Mouse (Mus musculus): ENCODE measurements around the gene A230050P20Rik. TPM values are rescaled to one million over a fixed set of nuclear protein-coding genes. Genes with fewer than 3 reads are reported as not detected.
A peak's percentile ranks its signal among the peaks of the same experiment; 100 is the strongest.
"Not testable (repeated sequence)": the region's sequence is repeated elsewhere in the genome, so short reads cannot be mapped to it uniquely, and the experiment has no call there.

The A230050P20Rik gene
- polyA plus RNA-seq, 1 experiment from 2014 or later, result 5.4 TPM

DNA sequence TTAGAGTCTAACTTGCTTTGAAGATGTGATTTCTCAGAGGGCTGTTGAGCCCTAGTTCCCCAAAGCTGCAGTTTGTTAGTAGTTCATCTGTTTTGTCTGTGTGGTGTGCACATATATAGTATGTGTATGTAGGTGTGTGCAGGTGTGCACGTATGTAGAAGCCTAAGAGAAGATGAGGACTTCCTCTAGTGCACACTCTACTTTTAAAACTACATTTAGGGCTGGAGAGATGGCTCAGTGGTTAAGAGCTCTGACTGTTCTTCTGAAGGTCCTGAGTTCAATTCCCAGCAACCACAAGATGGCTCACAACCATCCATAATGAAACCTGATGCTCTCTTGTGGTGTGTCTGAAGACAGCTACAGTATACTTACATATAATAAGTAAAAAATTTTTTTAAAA, 33.6 kb upstream of the A230050P20Rik start:
- 69% methylated on average over 1 of the region's 1 CpGs for WGBS (ENCODE audit: insufficient replicate concordance)
- DNase-seq (no peak), ATAC-seq (no peak)
- Histone ChIP-seq H3K36me3 (replicated peaks; ENCODE audit: insufficient read depth, low read length) (no peaks in the 10 kb centered on the region), H3K4me2 (ENCODE audit: low read depth, low read length) (no peak overlapping the region), H3K27me3 (ENCODE audit: insufficient read depth, low read length) (0 out of 2 replicates have a peak, but pooled peaks cover 2% of the 10 kb centered on the region), H3K4me3 (ENCODE audit: low read depth, low read length) (no peak overlapping the region), H3K4me1 (ENCODE audit: insufficient read depth) (no peaks in the 10 kb centered on the region), H3K9ac (replicated peaks) (no peak overlapping the region), H3K9me3 (ENCODE audit: low read length) (no peaks in the 10 kb centered on the region), H3K27ac (ENCODE audit: low read depth) (no peak overlapping the region)
- no peak for TF ChIP-seq CTCF (IDR thresholded peaks at IDR 0.05; ENCODE audit: low read depth)
- no peak for TF ChIP-seq EP300 (IDR thresholded peaks at IDR 0.05; ENCODE audit: low read depth)

DNA sequence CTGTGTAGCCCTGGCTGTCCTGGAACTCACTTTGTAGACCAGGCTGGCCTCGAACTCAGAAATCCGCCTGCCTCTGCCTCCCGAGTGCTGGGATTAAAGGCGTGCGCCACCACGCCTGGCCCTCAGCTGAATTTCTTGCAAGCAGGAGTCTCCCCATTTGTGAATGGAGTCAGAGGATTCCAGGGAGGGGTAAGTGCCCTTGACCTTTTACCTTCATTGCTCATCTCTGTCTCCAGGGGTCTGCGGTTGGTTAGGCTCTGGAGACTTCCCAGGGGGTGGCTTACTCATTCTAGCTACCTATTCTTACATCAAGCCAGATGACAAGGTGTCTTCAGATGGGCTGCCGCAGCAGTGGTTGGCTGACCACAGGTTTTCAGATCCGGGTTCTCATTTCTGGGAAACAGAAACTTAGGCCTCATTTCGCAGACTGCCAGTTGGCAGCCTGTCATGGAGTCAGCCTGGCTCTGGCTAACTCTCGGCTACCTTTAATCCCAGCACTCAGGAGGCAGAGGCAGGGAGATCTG, 32.9 kb upstream of the A230050P20Rik start:
- WGBS (ENCODE audit: insufficient replicate concordance), result 75% methylated on average over 10 of the region's 11 CpGs

DNA sequence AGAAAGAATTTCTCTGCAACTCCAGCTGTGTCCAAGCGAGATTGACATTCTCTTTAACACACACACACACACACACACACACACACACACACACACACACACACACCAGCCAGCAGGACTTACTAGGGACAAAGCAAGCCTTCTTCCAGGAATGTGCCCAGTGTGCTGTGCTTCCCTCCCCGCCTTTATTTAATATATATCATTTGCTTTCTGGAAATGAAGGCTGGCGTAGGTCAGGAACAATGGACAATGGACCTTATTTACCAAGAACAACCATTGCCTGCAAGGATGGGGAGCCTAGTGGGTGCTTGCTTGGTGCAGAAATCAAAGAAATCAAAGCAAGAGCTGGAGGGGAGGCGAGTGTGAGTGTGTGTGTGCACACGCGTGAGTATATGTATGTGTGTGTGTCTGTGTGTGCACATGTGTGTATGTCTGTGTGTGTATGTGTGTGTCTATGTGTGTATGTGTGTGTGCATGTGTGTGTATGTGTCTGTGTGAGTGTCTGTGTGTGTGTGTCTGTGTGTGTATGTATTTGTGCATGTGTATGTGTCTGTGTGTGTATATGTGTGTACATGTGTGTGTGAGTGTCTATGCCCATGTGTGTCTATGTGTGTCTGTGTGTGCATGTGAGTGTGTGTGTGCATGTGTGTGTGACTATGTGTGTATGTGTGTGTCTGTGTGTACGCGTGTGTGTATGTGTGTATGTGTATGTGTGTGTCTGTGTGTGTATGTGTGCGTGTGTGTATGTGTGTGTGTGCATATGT, 31.1 kb upstream of the A230050P20Rik start:
- no peak for ATAC-seq
- Histone ChIP-seq H3K9me3 (ENCODE audit: low read length) (no peaks in the 10 kb centered on the region), H3K4me2 (ENCODE audit: low read depth, low read length) (no peak overlapping the region), H3K4me1 (ENCODE audit: insufficient read depth) (no peaks in the 10 kb centered on the region), H3K27ac (ENCODE audit: low read depth) (no peak overlapping the region), H3K4me3 (ENCODE audit: low read depth, low read length) (no peak overlapping the region), H3K9ac (replicated peaks) (no peak overlapping the region), H3K36me3 (replicated peaks; ENCODE audit: insufficient read depth, low read length) (no peaks in the 10 kb centered on the region), H3K27me3 (ENCODE audit: insufficient read depth, low read length) (no peaks in the 10 kb centered on the region)
- 74% methylated on average over 7 of the region's 9 CpGs for WGBS (ENCODE audit: insufficient replicate concordance)
- DNase-seq, result no peak
- no peak for TF ChIP-seq CTCF (IDR thresholded peaks at IDR 0.05; ENCODE audit: low read depth)
- no peak for TF ChIP-seq EP300 (IDR thresholded peaks at IDR 0.05; ENCODE audit: low read depth)

More for the DNA sequence above, 32.9 kb upstream of the A230050P20Rik start:
- not testable (repeated sequence) for H3K4me3 ChIP-seq (ENCODE audit: low read depth, low read length); H3K9ac ChIP-seq (replicated peaks); H3K4me2 ChIP-seq (ENCODE audit: low read depth, low read length); ATAC-seq; H3K9me3 ChIP-seq (ENCODE audit: low read length); H3K27me3 ChIP-seq (ENCODE audit: insufficient read depth, low read length); H3K36me3 ChIP-seq (replicated peaks; ENCODE audit: insufficient read depth, low read length); H3K27ac ChIP-seq (ENCODE audit: low read depth); H3K4me1 ChIP-seq (ENCODE audit: insufficient read depth); DNase-seq

DNA sequence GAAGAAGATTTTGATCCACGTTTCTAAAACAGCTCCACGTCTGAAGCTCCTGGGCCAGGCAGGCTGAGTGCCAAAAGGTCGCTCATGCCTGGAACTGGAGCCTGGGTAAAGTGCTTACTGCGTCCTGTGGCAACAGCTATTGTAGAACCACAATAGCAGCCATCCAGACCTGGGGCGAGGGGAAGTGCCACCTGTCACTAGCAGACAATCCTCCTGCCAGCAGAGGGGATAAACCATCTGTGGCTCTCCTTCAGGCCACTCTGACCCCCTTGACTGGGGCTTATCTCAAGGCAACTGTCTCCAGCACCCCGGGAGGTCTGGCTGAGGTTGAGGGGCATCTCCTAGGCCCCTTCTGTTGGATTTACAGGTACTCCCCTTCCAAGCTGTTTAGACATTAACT, 29.5 kb upstream of the A230050P20Rik start:
- 52% methylated on average over 6 of the region's 6 CpGs for WGBS (ENCODE audit: insufficient replicate concordance)
- TF ChIP-seq EP300 (IDR thresholded peaks at IDR 0.05; ENCODE audit: low read depth) (no peak), CTCF (IDR thresholded peaks at IDR 0.05; ENCODE audit: low read depth) (no peak)
- Histone ChIP-seq H3K27ac (ENCODE audit: low read depth) (no peak overlapping the region), H3K9ac (replicated peaks) (no peak overlapping the region), H3K4me1 (ENCODE audit: insufficient read depth) (no peaks in the 10 kb centered on the region), H3K36me3 (replicated peaks; ENCODE audit: insufficient read depth, low read length) (no peaks in the 10 kb centered on the region), H3K4me3 (ENCODE audit: low read depth, low read length) (no peak overlapping the region), H3K9me3 (ENCODE audit: low read length) (no peaks in the 10 kb centered on the region), H3K27me3 (ENCODE audit: insufficient read depth, low read length) (no peaks in the 10 kb centered on the region), H3K4me2 (ENCODE audit: low read depth, low read length) (no peak overlapping the region)
- no peak for DNase-seq
- no peak for ATAC-seq

DNA sequence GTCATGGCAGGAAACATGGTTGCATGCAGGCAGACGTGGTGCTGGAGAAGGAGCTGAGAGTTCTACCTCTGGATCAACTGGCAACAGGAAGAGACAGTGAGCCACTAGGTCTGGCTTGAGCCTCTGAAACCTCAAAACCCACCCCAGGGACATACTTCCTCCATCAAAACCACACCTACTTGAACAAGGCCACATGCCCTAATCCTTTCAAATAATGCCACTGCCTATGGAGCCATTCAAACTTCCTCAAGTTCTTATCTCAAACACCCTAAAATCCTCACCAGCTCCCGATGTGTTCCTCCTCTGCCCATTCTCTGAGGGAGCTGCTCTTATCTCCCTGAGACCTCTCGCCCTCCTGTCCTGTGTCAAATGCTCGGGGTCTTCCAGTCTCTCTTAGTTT, 26.2 kb upstream of the A230050P20Rik start:
- H3K4me2 ChIP-seq (ENCODE audit: low read depth, low read length), result no peak overlapping the region
- no peaks in the 10 kb centered on the region for H3K27me3 ChIP-seq (ENCODE audit: insufficient read depth, low read length)
- no peak overlapping the region for H3K27ac ChIP-seq (ENCODE audit: low read depth)
- no peak overlapping the region for H3K9ac ChIP-seq (replicated peaks)
- H3K4me1 ChIP-seq (ENCODE audit: insufficient read depth), result no peaks in the 10 kb centered on the region
- TF ChIP-seq EP300 (IDR thresholded peaks at IDR 0.05; ENCODE audit: low read depth) (no peak), CTCF (IDR thresholded peaks at IDR 0.05; ENCODE audit: low read depth) (no peak)
- DNase-seq (no peak), ATAC-seq (no peak)
- no peak overlapping the region for H3K4me3 ChIP-seq (ENCODE audit: low read depth, low read length)
- no peaks in the 10 kb centered on the region for H3K9me3 ChIP-seq (ENCODE audit: low read length)
- 24% methylated on average over 4 of the region's 4 CpGs for WGBS (ENCODE audit: insufficient replicate concordance)
- no peaks in the 10 kb centered on the region for H3K36me3 ChIP-seq (replicated peaks; ENCODE audit: insufficient read depth, low read length)

DNA sequence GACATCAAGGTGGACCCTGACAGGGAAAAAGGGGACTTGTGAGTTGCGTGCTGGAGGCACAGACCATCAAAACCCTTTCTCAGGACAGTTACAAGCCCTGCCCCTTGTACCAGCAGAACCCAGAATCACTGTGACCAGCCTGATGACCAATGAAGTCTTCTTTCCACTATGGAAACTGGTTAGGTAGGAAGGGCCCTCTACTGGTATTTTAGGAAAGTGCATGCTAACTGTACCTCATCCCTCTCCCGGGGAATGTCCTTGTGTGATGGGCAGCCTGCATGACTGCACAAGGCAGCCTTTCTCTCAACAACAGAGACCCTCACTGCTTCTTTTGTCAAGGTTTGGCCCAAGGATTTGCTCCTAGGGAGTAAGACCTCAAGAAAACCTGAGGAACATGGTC, 25.8 kb upstream of the A230050P20Rik start:
- Histone ChIP-seq H3K9me3 (ENCODE audit: low read length) (no peaks in the 10 kb centered on the region), H3K9ac (replicated peaks) (no peak overlapping the region), H3K4me1 (ENCODE audit: insufficient read depth) (no peaks in the 10 kb centered on the region), H3K4me2 (ENCODE audit: low read depth, low read length) (no peak overlapping the region), H3K36me3 (replicated peaks; ENCODE audit: insufficient read depth, low read length) (no peaks in the 10 kb centered on the region), H3K4me3 (ENCODE audit: low read depth, low read length) (no peak overlapping the region), H3K27me3 (ENCODE audit: insufficient read depth, low read length) (no peaks in the 10 kb centered on the region), H3K27ac (ENCODE audit: low read depth) (no peak overlapping the region)
- TF ChIP-seq CTCF (IDR thresholded peaks at IDR 0.05; ENCODE audit: low read depth) (peak; percentile 59), EP300 (IDR thresholded peaks at IDR 0.05; ENCODE audit: low read depth) (no peak)
- DNase-seq (no peak), ATAC-seq (no peak)
- 17% methylated on average over 2 of the region's 2 CpGs for WGBS (ENCODE audit: insufficient replicate concordance)

All from liver, postnatal 0 days (tissue).